Mouse (Mus musculus) embryonic fibroblast, embryonic 13.5 days (primary cell): ENCODE data around the gene N4bp2l2.

ENCODE experiments used
- CTCF ChIP-seq: IDR thresholded peaks from 2 replicates; pipeline ENCODE4 v1.5.1; 2011; ENCODE audit warnings: mild to moderate bottlenecking, control low read depth, low read length, moderate library complexity, borderline replicate concordance; ENCODE audit not compliant: insufficient read depth
- POLR2A ChIP-seq: IDR thresholded peaks from 2 replicates; pipeline ENCODE4 v1.6.1; 2011; ENCODE audit warnings: low read depth, mild to moderate bottlenecking, control low read depth, low read length, moderate library complexity

DNA sequence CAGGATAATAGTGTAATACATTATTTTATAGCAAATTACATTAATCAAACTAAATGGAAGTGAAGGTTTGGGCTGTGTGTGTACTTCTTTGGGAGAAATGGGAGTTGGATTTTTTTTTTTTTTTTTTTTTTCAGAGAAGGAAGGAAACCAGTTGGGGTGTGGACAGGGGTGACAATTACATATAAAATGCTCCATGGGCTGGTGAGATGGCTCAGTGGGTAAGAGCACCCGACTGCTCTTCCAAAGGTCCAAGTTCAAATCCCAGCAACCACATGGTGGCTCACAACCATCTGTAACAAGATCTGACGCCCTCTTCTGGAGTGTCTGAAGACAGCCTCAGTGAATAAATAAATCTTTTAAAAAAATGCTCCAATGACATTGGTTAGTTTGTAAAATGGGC is 13.4 kb downstream of the N4bp2l2 start:
- TF ChIP-seq CTCF (no peak), POLR2A (no peak)
